Mouse (Mus musculus) erythroblast, embryonic 14.5 days (primary cell): ENCODE data around the gene Tub.

Experiments
- GATA1 ChIP-seq: IDR thresholded peaks from 2 replicates; pipeline ENCODE4 v1.6.1; 2012; ENCODE audit warnings: low read length, inconsistent platforms, mixed read lengths
- TAL1 ChIP-seq: IDR thresholded peaks from 3 replicates; pipeline ENCODE4 v1.6.1; 2012; ENCODE audit warnings: low read length, inconsistent platforms, mixed read lengths

GRCm38 (mm10) chr7:108957734-108958133 lies 7.6 kb downstream of the Tub start:
- TF ChIP-seq TAL1 (no peak), GATA1 (no peak)
